Mouse (Mus musculus): Measurements from ENCODE around the gene Cxadr. TPM values are rescaled to one million over a fixed set of nuclear protein-coding genes. Genes with fewer than 3 reads are reported as not detected.
A peak's percentile ranks its signal among the peaks of the same experiment; 100 is the strongest.

Cxadr gene
- 18.2 and 20.3 TPM in 2 replicates for polyA plus RNA-seq (2015; fragmentation: Nextera tagmentation; extraction: Ambion mirVana)

- WGBS, result 1% methylated on average over 34 of the region's 34 CpGs
- peaks cover 8% of the 10 kb centered on the region; the same call in 1 of the 2 replicates for H3K4me1 ChIP-seq
- H3K27ac ChIP-seq (replicated peaks), result peak within 1 kb of the TSS; percentile 79
- peak within 1 kb of the TSS; percentile 63 for H3K9ac ChIP-seq
- peak; percentile 90 for ATAC-seq (ENCODE audit: insufficient number of reproducible peaks, low FRiP score, low TSS enrichment, low read depth)
- H3K36me3 ChIP-seq, result no peaks in the 10 kb centered on the region
- no peaks in the 10 kb centered on the region for H3K9me3 ChIP-seq (replicated peaks)
- H3K27me3 ChIP-seq, result no peaks in the 10 kb centered on the region
- H3K4me2 ChIP-seq (replicated peaks), result peak within 1 kb of the TSS; percentile 98
- peak within 1 kb of the TSS; percentile 71 for H3K4me3 ChIP-seq (replicated peaks)
These were observed at the start of gene Cxadr for GRCm38 (mm10) chr16:78301183-78301830. Gene Cxadr (plus strand): TSS chr16:78301489.

- H3K27ac ChIP-seq (replicated peaks), result no peak overlapping the region
- H3K27me3 ChIP-seq, result no peaks in the 10 kb centered on the region
These were observed 42.3 kb upstream of the Cxadr start for GRCm38 (mm10) chr16:78258989-78259388.

GRCm38 (mm10) chr16:78260070-78260879, 41.0 kb upstream of the Cxadr start:
- no peak for ATAC-seq (ENCODE audit: insufficient number of reproducible peaks, low FRiP score, low TSS enrichment, low read depth)
- no peak overlapping the region for H3K4me2 ChIP-seq (replicated peaks)
- WGBS, result 69% methylated on average over 10 of the region's 10 CpGs
- no peaks in the 10 kb centered on the region for H3K9me3 ChIP-seq (replicated peaks)
- H3K4me3 ChIP-seq (replicated peaks), result no peak overlapping the region
- H3K4me1 ChIP-seq, result peaks cover 11% of the 10 kb centered on the region
- no peak overlapping the region for H3K27ac ChIP-seq (replicated peaks)
- no peaks in the 10 kb centered on the region for H3K36me3 ChIP-seq
- no peaks in the 10 kb centered on the region for H3K27me3 ChIP-seq
- H3K9ac ChIP-seq, result no peak overlapping the region

More at GRCm38 (mm10) chr16:78258989-78259388, 42.3 kb upstream of the Cxadr start:
- Histone ChIP-seq H3K9ac (no peak overlapping the region), H3K4me2 (replicated peaks) (no peak overlapping the region), H3K4me3 (replicated peaks) (no peak overlapping the region), H3K4me1 (0 out of 2 replicates have a peak, but pooled peaks cover 3% of the 10 kb centered on the region), H3K9me3 (replicated peaks) (no peaks in the 10 kb centered on the region), H3K36me3 (no peaks in the 10 kb centered on the region)
- no peak for ATAC-seq (ENCODE audit: insufficient number of reproducible peaks, low FRiP score, low TSS enrichment, low read depth)
- 53% methylated on average over 4 of the region's 4 CpGs for WGBS

- WGBS, result 62% methylated on average over 3 of the region's 3 CpGs
- Histone ChIP-seq H3K4me2 (replicated peaks) (no peak overlapping the region), H3K27me3 (no peaks in the 10 kb centered on the region), H3K9ac (no peak overlapping the region), H3K27ac (replicated peaks) (no peak overlapping the region), H3K4me1 (peaks cover 16% of the 10 kb centered on the region), H3K4me3 (replicated peaks) (no peak overlapping the region), H3K9me3 (replicated peaks) (no peaks in the 10 kb centered on the region), H3K36me3 (no peaks in the 10 kb centered on the region)
- no peak for ATAC-seq (ENCODE audit: insufficient number of reproducible peaks, low FRiP score, low TSS enrichment, low read depth)
These were observed 39.8 kb upstream of the Cxadr start for GRCm38 (mm10) chr16:78261520-78261919.

- H3K27ac ChIP-seq (replicated peaks), result 0 out of 2 replicates have a peak overlapping the region, but pooled peaks have one; percentile 1
- no peak overlapping the region for H3K9ac ChIP-seq
- no peaks in the 10 kb centered on the region for H3K36me3 ChIP-seq
- H3K4me1 ChIP-seq, result peaks cover 12% of the 10 kb centered on the region
- H3K4me2 ChIP-seq (replicated peaks), result peak overlapping the region; percentile 58
- ATAC-seq (ENCODE audit: insufficient number of reproducible peaks, low FRiP score, low TSS enrichment, low read depth), result no peak
- WGBS, result 17% methylated on average over 16 of the region's 16 CpGs
- no peaks in the 10 kb centered on the region for H3K27me3 ChIP-seq
- no peaks in the 10 kb centered on the region for H3K9me3 ChIP-seq (replicated peaks)
- H3K4me3 ChIP-seq (replicated peaks), result peak overlapping the region; percentile 41
These were observed 36.7 kb upstream of the Cxadr start for GRCm38 (mm10) chr16:78264442-78265150.

GRCm38 (mm10) chr16:78265151-78265590, 36.1 kb upstream of the Cxadr start:
- Histone ChIP-seq H3K4me2 (replicated peaks) (peak overlapping the region; percentile 58), H3K36me3 (no peaks in the 10 kb centered on the region), H3K27me3 (no peaks in the 10 kb centered on the region), H3K4me1 (peaks cover 12% of the 10 kb centered on the region), H3K27ac (replicated peaks) (no peak overlapping the region), H3K9me3 (replicated peaks) (no peaks in the 10 kb centered on the region), H3K4me3 (replicated peaks) (peak overlapping the region; percentile 41), H3K9ac (no peak overlapping the region)
- ATAC-seq (ENCODE audit: insufficient number of reproducible peaks, low FRiP score, low TSS enrichment, low read depth), result peak; percentile 60; the same call in 1 of the 2 replicates
- WGBS, result 0% methylated on average over 7 of the region's 7 CpGs

GRCm38 (mm10) chr16:78265826-78266225, 35.5 kb upstream of the Cxadr start:
- ATAC-seq (ENCODE audit: insufficient number of reproducible peaks, low FRiP score, low TSS enrichment, low read depth), result no peak
- no peaks in the 10 kb centered on the region for H3K36me3 ChIP-seq
- H3K4me1 ChIP-seq, result peaks cover 12% of the 10 kb centered on the region
- WGBS, result 41% methylated on average over 11 of the region's 11 CpGs
- H3K27ac ChIP-seq (replicated peaks), result no peak overlapping the region
- H3K4me3 ChIP-seq (replicated peaks), result no peak overlapping the region
- H3K27me3 ChIP-seq, result no peaks in the 10 kb centered on the region
- H3K9me3 ChIP-seq (replicated peaks), result no peaks in the 10 kb centered on the region
- H3K9ac ChIP-seq, result no peak overlapping the region
- no peak overlapping the region for H3K4me2 ChIP-seq (replicated peaks)

GRCm38 (mm10) chr16:78267453-78267852, 33.8 kb upstream of the Cxadr start:
- H3K4me2 ChIP-seq (replicated peaks), result no peak overlapping the region
- H3K36me3 ChIP-seq, result no peaks in the 10 kb centered on the region
- no peak overlapping the region for H3K9ac ChIP-seq
- H3K27me3 ChIP-seq, result no peaks in the 10 kb centered on the region
- H3K27ac ChIP-seq (replicated peaks), result no peak overlapping the region
- no peaks in the 10 kb centered on the region for H3K9me3 ChIP-seq (replicated peaks)
- no peak for ATAC-seq (ENCODE audit: insufficient number of reproducible peaks, low FRiP score, low TSS enrichment, low read depth)
- H3K4me3 ChIP-seq (replicated peaks), result no peak overlapping the region
- peaks cover 12% of the 10 kb centered on the region for H3K4me1 ChIP-seq

- Histone ChIP-seq H3K4me2 (replicated peaks) (no peak overlapping the region), H3K4me1 (peaks cover 12% of the 10 kb centered on the region), H3K9me3 (replicated peaks) (no peaks in the 10 kb centered on the region), H3K27me3 (no peaks in the 10 kb centered on the region), H3K9ac (no peak overlapping the region), H3K4me3 (replicated peaks) (no peak overlapping the region), H3K27ac (replicated peaks) (no peak overlapping the region), H3K36me3 (no peaks in the 10 kb centered on the region)
- ATAC-seq (ENCODE audit: insufficient number of reproducible peaks, low FRiP score, low TSS enrichment, low read depth), result no peak
- 69% methylated on average over 3 of the region's 3 CpGs for WGBS
These were observed 33.1 kb upstream of the Cxadr start for GRCm38 (mm10) chr16:78268167-78268566.

GRCm38 (mm10) chr16:78274825-78275455, 26.3 kb upstream of the Cxadr start:
- ATAC-seq (ENCODE audit: insufficient number of reproducible peaks, low FRiP score, low TSS enrichment, low read depth), result no peak
- no peak overlapping the region for H3K9ac ChIP-seq
- no peak overlapping the region for H3K4me2 ChIP-seq (replicated peaks)
- no peaks in the 10 kb centered on the region for H3K27me3 ChIP-seq
- H3K9me3 ChIP-seq (replicated peaks), result no peaks in the 10 kb centered on the region
- H3K4me3 ChIP-seq (replicated peaks), result no peak overlapping the region
- H3K27ac ChIP-seq (replicated peaks), result no peak overlapping the region
- 73% methylated on average over 9 of the region's 9 CpGs for WGBS
- H3K4me1 ChIP-seq, result no peaks in the 10 kb centered on the region
- H3K36me3 ChIP-seq, result no peaks in the 10 kb centered on the region

GRCm38 (mm10) chr16:78277567-78277966, 23.7 kb upstream of the Cxadr start:
- Histone ChIP-seq H3K27ac (replicated peaks) (no peak overlapping the region), H3K4me2 (replicated peaks) (no peak overlapping the region), H3K4me1 (no peaks in the 10 kb centered on the region), H3K4me3 (replicated peaks) (no peak overlapping the region), H3K27me3 (no peaks in the 10 kb centered on the region), H3K36me3 (no peaks in the 10 kb centered on the region), H3K9me3 (replicated peaks) (no peaks in the 10 kb centered on the region), H3K9ac (no peak overlapping the region)
- no peak for ATAC-seq (ENCODE audit: insufficient number of reproducible peaks, low FRiP score, low TSS enrichment, low read depth)
- WGBS, result 54% methylated on average over 4 of the region's 4 CpGs
